Mouse (Mus musculus) embryonic fibroblast, embryonic 13.5 days (primary cell): ENCODE results near the gene Syt5.

Source experiments
- CTCF ChIP-seq: IDR thresholded peaks from 2 replicates; pipeline ENCODE4 v1.5.1; 2011; ENCODE audit warnings: mild to moderate bottlenecking, control low read depth, low read length, moderate library complexity, borderline replicate concordance; ENCODE audit not compliant: insufficient read depth
- POLR2A ChIP-seq: IDR thresholded peaks from 2 replicates; pipeline ENCODE4 v1.6.1; 2011; ENCODE audit warnings: low read depth, mild to moderate bottlenecking, control low read depth, low read length, moderate library complexity

DNA sequence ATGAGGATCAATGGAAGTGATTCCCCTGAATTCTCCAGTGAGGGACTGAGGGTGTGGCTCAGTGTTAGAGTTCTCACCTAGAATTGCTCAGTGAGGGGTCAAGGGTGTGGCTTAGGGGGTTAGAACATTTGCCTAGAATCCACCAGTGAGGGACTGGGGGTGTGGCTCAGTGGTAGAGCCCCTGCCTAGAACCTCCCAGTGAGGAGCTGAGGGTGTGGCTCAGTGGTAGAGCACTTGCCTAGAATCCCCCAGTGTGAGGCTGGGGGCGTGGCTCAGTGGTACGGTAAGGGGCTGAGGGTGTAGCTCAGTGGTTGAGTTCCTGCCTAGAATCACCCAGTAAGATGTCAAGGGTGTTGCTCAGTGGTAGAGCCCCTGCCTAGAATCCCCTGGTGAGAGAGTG lies 8.3 kb downstream of the Syt5 start:
- TF ChIP-seq CTCF (no peak), POLR2A (no peak)
